Mouse (Mus musculus): ENCODE measurements around the gene Chchd6.

Gene Chchd6

DNA sequence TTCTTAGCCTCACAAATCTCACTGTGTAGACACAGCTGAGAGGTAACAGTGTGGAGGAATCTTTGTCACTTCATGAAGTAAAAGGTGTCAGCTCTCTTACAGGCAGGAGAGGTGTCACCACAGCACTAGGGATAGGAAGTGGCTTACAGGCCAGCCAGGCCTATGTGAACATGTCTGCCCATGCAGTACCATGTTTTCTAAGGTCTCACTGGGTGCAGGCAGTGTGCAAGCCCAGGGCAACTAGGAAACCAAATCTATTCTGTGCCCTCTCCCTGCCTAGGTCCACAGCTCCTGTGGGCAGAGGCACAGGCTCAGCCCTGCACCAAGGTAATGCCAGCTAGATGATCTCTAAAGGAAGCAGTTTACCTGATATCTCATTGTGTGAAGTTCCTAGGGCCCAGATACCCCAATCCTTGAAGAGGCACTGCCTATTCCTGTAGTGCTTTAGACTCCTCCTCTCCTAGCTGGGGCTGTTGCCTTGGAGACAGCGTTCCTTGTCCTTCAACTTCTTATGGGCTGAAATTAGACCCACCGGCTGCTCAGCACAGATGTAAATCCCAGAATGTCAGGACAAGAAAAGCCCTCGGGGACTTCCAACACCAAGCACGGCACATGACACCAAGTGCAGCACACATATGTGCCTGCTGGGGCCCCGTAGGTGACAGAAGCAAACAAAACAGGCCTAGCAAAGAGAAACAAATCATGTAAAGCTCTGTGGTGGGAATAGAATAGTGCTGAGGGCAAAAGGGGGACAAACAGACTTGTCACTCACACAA, 10.6 kb downstream of the Chchd6 start:
- DNase-seq (ENCODE audit: low spot score) = no peak

DNA sequence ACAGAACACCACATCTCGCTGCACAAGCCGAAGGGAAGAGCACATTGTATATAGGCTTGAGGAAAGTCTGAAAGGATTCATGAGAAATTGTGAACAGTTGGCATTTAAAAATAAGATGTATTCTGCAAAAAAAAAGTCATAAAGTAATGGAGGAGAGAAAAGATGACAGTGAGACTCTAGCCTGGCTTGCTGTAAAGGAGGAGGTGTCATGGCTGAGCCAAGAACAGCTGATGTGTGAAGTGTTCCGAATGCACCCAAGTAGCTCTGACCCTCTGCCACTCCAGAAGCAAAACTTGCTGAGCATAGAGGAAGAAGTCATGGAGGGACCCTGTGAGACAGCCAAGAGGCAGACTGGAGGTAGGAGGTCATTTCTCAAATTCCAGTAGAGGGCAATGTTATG, 12.3 kb downstream of the Chchd6 start:
- no peak for DNase-seq (ENCODE audit: low spot score)

DNA sequence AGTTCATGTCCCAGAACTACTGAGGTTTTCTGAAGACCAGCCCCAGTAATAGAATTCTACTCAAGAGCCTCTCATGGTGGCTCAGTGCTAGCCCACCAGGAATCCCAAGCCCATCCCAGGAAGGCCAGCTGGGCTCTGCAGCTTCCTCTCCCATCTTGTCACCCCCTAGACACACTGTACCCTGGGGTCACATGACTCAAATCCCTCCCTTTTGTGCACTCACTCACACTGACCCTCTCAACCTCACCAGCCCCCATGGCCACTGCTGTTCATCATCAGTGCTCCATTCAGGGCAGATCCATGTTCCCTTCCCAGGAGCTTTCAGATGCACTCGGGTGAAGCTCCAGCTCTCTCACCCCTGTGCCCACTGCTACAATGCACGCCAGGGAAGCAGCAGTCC, 20.8 kb downstream of the Chchd6 start:
- DNase-seq (ENCODE audit: low spot score) = no peak

DNA sequence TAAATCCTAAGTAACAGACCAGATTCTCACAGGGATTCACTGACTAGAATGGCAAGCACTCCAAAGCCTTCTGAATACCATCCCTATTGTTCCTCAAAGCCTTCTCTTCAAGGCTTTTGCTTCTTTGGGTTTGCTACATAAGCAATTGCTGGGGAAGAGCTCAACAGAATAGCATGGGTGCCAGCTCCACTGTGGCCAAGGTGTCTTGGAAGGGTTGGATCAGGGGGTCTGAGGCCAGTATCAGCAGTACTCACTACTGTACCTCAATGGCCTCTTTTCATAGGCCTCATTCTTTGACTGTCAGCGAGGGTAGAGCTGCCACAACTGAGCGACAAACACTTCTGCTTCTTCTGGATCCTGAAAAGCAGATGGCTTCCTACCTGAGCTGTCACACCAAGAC, 21.7 kb downstream of the Chchd6 start:
- DNase-seq (ENCODE audit: low spot score) = no peak

- DNase-seq (ENCODE audit: low spot score) = no peak
Measured at GRCm38 (mm10) chr6:89572921-89573636, 22.4 kb downstream of the Chchd6 start.

DNA sequence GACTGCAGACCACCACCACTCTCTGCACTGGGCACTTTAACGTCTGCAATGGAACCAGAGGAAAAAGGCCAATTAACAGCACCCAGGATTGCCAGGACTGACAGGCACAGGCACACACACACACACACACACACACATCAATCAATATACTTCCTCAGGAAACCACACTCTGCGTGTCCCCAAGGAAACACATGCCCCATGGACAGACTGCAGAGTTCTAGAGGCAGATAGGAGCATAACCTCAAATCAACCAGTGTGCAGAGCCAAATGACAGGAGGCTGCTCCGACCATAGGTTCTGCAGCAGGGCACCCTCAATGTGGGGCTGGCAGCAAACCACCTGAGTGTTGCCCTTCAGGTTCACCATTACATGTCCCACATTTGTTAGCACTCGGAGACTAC, 26.1 kb downstream of the Chchd6 start:
- DNase-seq (ENCODE audit: low spot score) = no peak

DNA sequence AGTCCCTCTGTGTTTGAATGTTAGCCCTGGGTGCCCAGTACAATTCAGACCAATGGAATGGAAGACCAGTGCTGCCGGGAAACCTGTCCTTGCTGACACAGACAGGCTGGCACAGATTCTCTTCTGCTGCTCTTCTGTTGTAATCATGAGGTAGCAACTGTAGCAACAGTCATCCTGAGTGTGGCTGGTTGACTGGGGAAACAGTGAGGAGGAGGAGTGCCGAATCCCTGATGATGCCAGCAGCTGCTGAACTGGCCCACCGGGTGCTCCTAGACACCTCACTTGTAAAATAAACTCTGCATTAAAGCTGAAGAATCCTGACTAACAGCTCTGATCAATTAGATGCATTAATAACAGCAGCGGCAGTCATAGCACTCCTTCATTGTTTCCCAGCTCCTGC, 28.7 kb downstream of the Chchd6 start:
- DNase-seq (ENCODE audit: low spot score) = no peak

DNA sequence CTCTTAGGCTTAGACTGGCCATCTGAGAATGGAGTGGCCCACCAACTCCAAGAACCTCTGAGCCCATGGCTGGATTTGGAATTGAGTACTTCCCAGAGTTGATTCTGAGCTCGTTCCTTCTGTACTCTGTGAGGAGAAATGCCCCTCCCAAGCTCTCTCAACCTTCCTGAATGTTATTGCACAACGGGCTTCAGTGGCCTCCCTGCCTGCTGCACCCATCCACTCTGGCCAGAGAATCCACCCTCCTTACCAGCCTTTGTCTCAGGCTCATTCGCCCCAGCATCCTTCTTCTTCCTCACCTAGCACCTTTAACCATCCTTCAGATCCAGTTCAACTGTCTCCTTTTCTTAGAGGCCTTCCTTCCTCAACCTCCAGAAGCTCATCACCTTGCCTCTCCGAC, 32.1 kb downstream of the Chchd6 start:
- DNase-seq (ENCODE audit: low spot score) = no peak

DNA sequence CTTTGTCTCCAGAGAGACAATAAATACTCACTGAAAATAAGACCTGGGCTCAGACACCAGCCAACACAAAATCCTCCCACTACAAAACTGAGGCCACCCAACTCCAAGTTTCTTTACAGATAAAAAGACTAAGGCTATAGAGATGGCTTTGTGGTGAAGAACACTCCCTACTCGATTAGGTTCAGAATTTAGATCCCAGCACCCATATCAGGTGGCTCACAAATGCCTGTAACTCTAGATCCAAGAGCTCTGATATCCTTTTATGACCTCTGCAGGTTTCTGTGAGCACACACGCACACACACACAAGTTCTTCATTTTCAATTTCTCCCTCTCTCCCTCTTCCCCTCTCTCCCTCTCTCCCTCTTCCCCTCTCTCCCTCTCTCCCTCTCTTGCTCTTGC, 34.6 kb downstream of the Chchd6 start:
- no peak for DNase-seq (ENCODE audit: low spot score)

DNA sequence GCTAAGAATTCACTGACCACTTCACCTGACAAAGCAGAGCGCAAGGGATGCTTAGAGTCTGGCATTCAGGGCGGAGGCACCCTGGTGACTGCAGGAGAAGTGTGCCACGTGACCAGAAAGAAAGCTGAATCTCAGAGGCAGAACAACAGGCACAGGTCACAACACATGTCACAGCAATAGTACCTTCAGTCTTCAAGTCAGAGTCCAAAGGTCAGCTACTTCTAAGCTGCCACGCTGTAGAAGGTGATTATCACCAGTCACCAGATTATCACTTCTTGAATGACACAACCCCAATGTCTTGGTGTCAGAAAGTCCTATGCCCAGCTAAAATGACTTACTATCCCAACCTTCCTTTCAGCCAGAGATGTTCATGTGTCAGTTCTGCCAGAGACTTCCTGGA, 37.8 kb downstream of the Chchd6 start:
- no peak for DNase-seq (ENCODE audit: low spot score)

GRCm38 (mm10) chr6:89556566-89556965, 38.9 kb downstream of the Chchd6 start:
- DNase-seq (ENCODE audit: low spot score) = no peak

DNA sequence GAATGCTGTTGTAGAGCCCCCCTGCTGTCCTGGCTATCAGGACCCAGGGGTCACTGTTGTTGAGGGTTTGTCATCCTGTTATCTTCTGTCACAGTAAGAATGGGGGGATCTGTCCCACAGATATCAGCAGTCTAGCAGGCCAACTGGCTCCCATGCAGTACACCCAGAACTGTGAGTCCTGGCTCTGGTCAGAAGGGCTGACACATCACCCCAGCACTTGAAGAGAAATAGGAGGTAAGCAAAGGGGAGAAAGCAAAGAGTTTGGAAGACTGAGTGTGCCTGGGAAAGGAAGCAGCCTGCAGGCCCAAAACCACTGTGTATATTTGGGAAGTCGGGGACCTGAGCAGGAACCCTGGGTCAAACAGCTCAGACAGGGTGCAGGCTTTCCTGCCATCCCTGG, 39.5 kb downstream of the Chchd6 start:
- DNase-seq (ENCODE audit: low spot score) = no peak

- DNase-seq (ENCODE audit: low spot score) = no peak
Measured at GRCm38 (mm10) chr6:89554029-89554428, 41.4 kb downstream of the Chchd6 start.

GRCm38 (mm10) chr6:89553012-89553704, 42.3 kb downstream of the Chchd6 start:
- peak; percentile 83 for DNase-seq (ENCODE audit: low spot score)

GRCm38 (mm10) chr6:89552321-89553011, 43.0 kb downstream of the Chchd6 start:
- no peak for DNase-seq (ENCODE audit: low spot score)

- no peak for DNase-seq (ENCODE audit: low spot score)
Measured at GRCm38 (mm10) chr6:89549157-89549556, 46.3 kb downstream of the Chchd6 start.

- DNase-seq (ENCODE audit: low spot score) = no peak
Measured at GRCm38 (mm10) chr6:89547951-89548350, 47.5 kb downstream of the Chchd6 start.

DNA sequence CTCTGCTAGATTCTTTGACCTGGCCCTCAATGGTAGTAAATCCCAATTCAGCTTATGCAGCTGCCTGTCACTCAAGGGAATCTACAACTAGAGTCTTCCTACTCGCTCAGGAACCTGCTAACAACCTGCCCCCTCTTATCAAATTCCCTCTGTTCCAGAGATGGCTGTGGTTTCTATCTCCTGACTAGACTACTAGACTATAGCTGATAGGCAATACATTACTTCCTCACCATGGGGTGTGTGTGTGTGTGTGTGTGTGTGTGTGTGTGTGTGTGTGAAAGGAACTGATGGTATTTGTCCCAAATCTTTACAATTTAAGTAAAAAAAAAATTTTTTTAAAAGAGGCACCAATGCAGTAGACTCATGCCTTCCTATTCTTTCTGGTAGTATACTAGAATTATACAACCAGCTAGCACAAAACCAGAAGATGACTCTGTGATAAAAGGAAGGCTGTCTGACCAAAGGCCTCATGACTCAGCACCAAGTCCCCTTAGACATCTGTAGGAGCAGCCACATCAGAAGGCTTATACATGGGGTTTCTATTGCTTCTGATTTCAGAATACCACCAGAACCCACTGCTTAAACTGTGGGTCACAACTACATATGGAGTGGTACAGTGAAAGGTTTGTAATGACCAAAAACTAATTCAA, 57.2 kb downstream of the Chchd6 start:
- DNase-seq (ENCODE audit: low spot score) = no peak

GRCm38 (mm10) chr6:89535626-89536225, 59.7 kb downstream of the Chchd6 start:
- DNase-seq (ENCODE audit: low spot score) = no peak

GRCm38 (mm10) chr6:89524766-89525165, 70.7 kb downstream of the Chchd6 start:
- DNase-seq (ENCODE audit: low spot score) = no peak

GRCm38 (mm10) chr6:89510154-89510553, 85.3 kb downstream of the Chchd6 start:
- DNase-seq (ENCODE audit: low spot score) = no peak

GRCm38 (mm10) chr6:89508725-89509124, 86.7 kb downstream of the Chchd6 start:
- DNase-seq (ENCODE audit: low spot score) = no peak

Measured in urinary bladder, postnatal 14 days (tissue).